Mouse (Mus musculus) forebrain, embryonic 10.5 days (tissue): Measurements from ENCODE around the gene Baz1a. TPM values are rescaled to one million over a fixed set of nuclear protein-coding genes. Genes with fewer than 3 reads are reported as not detected.
"Not testable (repeated sequence)": the region's sequence is repeated elsewhere in the genome, so short reads cannot be mapped to it uniquely, and the experiment has no call there.

Experiments
- DNase-seq: peaks from one replicate; pipeline ENCODE4 v3.0.0-alpha.2; 2017; ENCODE audit warnings: low spot score; ENCODE audit errors: extremely low spot score
- H3K27ac ChIP-seq: fragments of 300-500 bp; sonication (generic); 2 replicates; pipeline ENCODE4 v1.5.1; 2016; ENCODE audit warnings: mild to moderate bottlenecking
- H3K27me3 ChIP-seq: fragments of 300-500 bp; sonication (generic); 2 replicates; pipeline ENCODE4 v1.6.1; 2016; ENCODE audit warnings: mild to moderate bottlenecking; ENCODE audit not compliant: poor library complexity, severe bottlenecking
- H3K36me3 ChIP-seq: fragments of 300-500 bp; sonication (generic); replicated peaks from 2 replicates; pipeline ENCODE4 v1.6.1; 2016; ENCODE audit warnings: mild to moderate bottlenecking, moderate library complexity
- H3K4me1 ChIP-seq: fragments of 300-500 bp; sonication (generic); 2 replicates; pipeline ENCODE4 v1.6.1; 2016
- H3K4me3 ChIP-seq: fragments of 300-500 bp; sonication (generic); 2 replicates; pipeline ENCODE4 v1.5.1; 2016; ENCODE audit warnings: mild to moderate bottlenecking, moderate library complexity
- H3K9me3 ChIP-seq: fragments of 300-500 bp; sonication (generic); 2 replicates; pipeline ENCODE4 v1.6.1; 2016; ENCODE audit warnings: mild to moderate bottlenecking, moderate library complexity
- WGBS: fragments of 180-500 bp; shearing (Covaris S2); methylation state at CpG from one replicate; pipeline ENCODE4 v1.1.7; 2016; 5-methylcytosine and 5-hydroxymethylcytosine counted together
- polyA plus RNA-seq: library from polyadenylated mRNA; unstranded; fragments of >200 nt; fragmentation: Nextera tagmentation; extraction: Ambion mirVana; gene quantifications from 2 replicates; pipeline ENCODE4 v1.2.1, GENCODE M21; 2016

The Baz1a gene
- polyA plus RNA-seq, 1 experiment from 2014 or later = 35.6 TPM

DNA sequence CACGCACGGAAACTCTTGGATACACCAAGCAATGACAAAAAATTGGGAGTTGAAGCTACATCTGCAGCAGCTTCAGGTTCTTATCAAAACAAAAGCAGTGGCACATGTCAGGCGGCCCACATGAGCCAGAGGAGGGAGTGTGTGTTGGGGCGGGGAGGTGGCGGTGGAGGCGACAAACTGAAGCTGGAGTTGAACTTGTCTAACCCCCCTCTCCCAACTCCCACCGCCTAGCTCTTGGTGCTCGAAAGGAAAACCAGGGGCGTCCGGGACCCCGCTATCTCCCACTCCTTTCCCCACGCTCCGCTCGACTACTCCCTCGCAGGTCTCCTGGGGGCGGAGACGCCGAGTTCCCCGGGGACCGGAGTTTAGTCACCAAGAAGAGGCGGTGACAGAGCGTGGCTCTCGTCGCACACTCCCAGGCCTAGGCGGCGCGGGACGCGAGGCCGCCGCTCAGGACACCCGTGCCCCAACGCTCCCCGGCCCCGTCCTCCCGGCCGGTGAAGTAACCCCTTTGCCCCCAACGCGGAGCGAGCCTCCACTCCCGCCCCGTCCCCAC is 29.4 kb downstream of the Baz1a start:
- DNase-seq = peak; percentile 72
- H3K27me3 ChIP-seq = no peaks in the 10 kb centered on the region
- peaks cover 35% of the 10 kb centered on the region for H3K36me3 ChIP-seq
- peaks cover 32% of the 10 kb centered on the region for H3K4me1 ChIP-seq
- no peaks in the 10 kb centered on the region for H3K9me3 ChIP-seq
- WGBS = 1% methylated on average over 42 of the region's 42 CpGs
- peak overlapping the region; percentile 97 for H3K4me3 ChIP-seq
- peak overlapping the region; percentile 98 for H3K27ac ChIP-seq

DNA sequence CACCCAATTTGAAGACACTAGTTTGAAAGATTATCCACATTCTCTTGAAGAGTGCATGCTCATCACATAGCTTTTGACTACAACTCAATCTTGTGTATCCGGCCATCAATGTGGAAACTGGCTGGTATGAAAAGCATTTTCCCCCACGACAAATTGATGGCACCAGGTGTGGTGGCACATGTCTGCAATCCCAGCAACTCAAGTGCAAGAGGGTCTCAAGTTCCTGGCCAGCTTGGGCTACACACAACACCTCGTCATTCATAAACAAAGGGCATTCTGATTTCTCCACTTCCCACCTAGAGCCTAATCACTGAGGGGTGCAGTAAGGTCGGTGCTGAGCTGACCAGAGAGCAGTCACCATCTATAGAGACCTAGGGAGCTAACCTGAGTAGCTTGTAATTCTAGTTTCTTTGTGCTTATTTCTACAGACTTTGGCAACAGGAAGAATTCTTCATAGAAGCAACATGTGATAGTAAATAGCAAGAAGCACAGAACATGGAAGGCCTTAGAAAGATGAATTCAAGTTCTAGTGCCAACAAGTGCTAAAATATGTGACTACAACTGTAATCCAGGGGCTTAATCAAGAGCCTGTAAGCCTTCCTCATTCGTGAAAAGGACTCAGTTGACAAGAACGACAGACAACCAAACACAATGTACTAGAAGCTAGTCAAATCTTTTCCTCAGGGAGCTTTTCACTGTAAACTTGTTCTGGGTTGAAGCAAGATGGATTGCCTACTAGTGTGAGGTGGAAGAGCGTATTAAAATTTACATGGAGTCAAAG is 31.0 kb downstream of the Baz1a start:
- DNase-seq = no peak
- peaks cover 44% of the 10 kb centered on the region for H3K36me3 ChIP-seq
- H3K4me3 ChIP-seq = no peak overlapping the region
- peaks cover 32% of the 10 kb centered on the region for H3K4me1 ChIP-seq
- H3K27ac ChIP-seq = no peak overlapping the region
- H3K27me3 ChIP-seq = no peaks in the 10 kb centered on the region
- H3K9me3 ChIP-seq = no peaks in the 10 kb centered on the region
- WGBS = 74% methylated on average over 7 of the region's 7 CpGs

DNA sequence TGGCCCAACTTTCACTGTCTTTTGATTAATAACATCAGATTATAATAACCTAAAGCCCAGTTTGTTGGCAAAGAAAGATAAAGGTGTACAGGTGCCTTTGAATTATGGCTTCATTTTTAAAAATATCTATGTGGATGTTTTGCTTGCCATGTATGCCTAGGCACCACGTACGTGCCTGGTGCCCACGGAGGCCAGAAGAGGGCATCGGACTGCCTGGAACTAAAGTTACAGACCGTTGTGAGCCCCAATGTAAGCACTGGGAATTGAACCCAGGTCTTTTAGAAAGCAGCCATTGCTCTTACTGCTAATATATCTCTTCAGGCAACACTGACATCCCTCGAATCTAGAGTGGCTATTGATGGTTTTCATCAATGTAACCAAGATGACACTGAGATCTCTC is 32.2 kb downstream of the Baz1a start:
- Histone ChIP-seq H3K27me3 (no peaks in the 10 kb centered on the region), H3K36me3 (peaks cover 47% of the 10 kb centered on the region), H3K27ac (no peak overlapping the region; the same call in 1 of the 2 replicates), H3K4me3 (no peak overlapping the region), H3K4me1 (peaks cover 32% of the 10 kb centered on the region), H3K9me3 (no peaks in the 10 kb centered on the region)
- WGBS = 62% methylated on average over 6 of the region's 6 CpGs
- no peak for DNase-seq

DNA sequence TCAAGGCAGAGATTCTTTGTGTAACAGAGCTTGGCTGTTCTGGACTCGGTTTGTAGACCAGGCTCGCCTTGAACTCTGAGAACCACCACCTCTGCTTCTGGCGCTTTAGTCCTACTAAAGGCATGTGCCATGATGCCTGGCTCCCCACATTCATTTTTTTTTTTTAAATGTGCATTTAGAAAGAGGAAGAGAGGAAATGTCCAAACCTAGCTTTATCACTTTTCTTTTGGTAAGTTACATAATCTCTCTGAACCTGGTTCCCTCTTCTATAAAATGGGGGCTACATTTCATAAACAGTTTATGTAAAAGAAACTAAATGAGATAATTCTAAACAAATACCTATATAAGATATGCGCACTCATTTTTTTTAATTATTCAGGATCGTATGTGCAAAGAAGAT is 33.2 kb downstream of the Baz1a start:
- no peaks in the 10 kb centered on the region for H3K9me3 ChIP-seq
- no peak overlapping the region for H3K27ac ChIP-seq
- DNase-seq = no peak
- H3K4me3 ChIP-seq = no peak overlapping the region
- WGBS = 84% methylated on average over 5 of the region's 5 CpGs
- no peaks in the 10 kb centered on the region for H3K27me3 ChIP-seq
- H3K36me3 ChIP-seq = peaks cover 52% of the 10 kb centered on the region
- peaks cover 32% of the 10 kb centered on the region for H3K4me1 ChIP-seq

DNA sequence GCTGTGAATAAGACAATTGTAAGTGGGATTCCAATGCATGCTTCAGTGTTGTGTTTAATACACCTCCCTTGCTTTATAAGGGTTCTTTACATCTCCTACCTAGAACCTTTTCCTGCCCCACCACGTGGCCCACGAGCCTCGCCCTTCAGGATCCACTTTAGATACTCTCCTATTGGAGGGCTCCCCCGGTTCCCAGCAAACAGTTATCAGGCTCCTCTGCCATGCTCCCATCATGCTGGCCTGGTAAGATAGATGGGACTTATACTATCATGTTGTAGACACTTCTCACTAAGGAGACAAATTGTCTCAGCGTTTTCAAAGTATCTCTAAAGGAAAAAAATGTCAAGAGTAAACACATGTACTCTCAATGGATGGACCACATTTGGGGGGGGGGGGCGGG is 33.6 kb downstream of the Baz1a start:
- Histone ChIP-seq H3K27ac (no peak overlapping the region), H3K36me3 (peaks cover 56% of the 10 kb centered on the region), H3K27me3 (no peaks in the 10 kb centered on the region), H3K4me1 (peaks cover 32% of the 10 kb centered on the region), H3K9me3 (no peaks in the 10 kb centered on the region), H3K4me3 (no peak overlapping the region)
- 83% methylated on average over 6 of the region's 6 CpGs for WGBS
- no peak for DNase-seq

DNA sequence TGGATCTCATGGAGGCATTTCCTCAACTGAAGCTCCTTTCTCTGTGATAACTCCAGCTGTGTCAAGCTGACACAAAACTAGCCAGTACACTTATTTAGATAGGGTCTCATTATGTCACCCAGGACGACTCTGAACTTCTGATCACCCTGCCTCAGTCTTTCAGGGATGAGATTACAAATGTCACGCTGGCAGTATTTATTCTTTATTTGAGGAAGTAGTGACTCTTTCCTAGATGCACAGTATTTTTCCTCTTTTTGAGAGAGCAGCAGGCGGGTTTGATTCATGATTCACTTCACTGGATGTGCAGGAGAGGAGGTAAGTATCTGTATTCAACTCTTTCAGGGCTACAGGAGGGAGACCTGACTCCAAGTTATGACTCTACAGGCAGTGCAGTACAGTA is 45.1 kb downstream of the Baz1a start:
- 90% methylated on average over 3 of the region's 3 CpGs for WGBS
- Histone ChIP-seq H3K9me3 (no peaks in the 10 kb centered on the region), H3K27ac (no peak overlapping the region), H3K36me3 (peaks cover 97% of the 10 kb centered on the region), H3K4me1 (no peaks in the 10 kb centered on the region), H3K4me3 (no peak overlapping the region), H3K27me3 (no peaks in the 10 kb centered on the region)
- no peak for DNase-seq

DNA sequence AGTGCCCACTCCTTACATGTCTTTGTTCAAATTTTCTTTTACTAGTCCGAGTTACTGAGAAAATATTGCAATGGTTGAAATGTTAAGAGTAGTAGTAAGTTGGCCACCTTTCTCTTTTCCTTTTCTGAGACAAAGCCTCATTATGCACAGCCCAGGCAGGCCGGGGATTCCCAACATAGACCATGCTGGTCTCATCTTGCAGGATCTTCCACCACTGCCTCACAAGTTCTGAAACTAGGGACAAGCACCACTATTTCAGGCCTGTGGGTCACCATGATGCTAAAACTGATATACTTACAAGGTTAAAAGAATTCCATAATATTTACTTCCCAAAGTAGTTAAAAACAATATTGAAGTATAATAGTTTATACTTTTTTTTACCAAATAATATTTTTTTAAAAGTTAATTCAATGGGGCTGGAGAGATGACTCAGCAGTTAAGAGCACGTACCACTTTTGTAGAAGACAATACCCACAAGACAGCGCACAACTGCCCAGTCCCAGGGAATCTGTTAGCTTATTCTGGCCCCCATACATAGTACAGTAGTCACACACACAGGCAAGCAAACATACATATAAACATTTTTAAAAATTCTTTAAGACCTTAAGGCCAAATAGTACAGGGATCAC is 48.5 kb downstream of the Baz1a start:
- WGBS = 94% methylated on average over 4 of the region's 4 CpGs
- Histone ChIP-seq H3K27me3 (no peaks in the 10 kb centered on the region), H3K4me1 (no peaks in the 10 kb centered on the region), H3K9me3 (no peaks in the 10 kb centered on the region), H3K36me3 (peaks cover 84% of the 10 kb centered on the region), H3K27ac (no peak overlapping the region), H3K4me3 (no peak overlapping the region)
- DNase-seq = no peak

DNA sequence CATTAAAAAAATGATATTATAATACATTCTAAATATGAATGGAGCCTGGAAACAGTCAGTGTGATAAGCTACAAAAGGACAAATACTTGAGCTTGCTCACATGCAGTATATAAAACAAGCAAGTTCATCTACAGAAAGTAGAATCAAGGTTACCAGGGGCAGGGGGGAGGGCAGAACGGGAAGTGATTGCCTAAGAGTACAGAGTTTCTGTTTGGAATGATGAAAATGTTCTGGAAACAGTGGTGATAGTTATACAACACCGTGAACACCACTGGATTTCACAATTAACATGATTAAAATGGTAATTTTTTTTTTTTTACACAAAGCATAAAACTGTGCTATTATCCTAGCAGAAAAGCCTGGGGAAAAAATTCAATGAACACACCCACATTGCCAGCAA is 54.6 kb downstream of the Baz1a start:
- Histone ChIP-seq H3K27me3 (no peaks in the 10 kb centered on the region), H3K36me3 (peaks cover 41% of the 10 kb centered on the region), H3K4me1 (no peaks in the 10 kb centered on the region), H3K4me3 (no peak overlapping the region), H3K9me3 (no peaks in the 10 kb centered on the region), H3K27ac (no peak overlapping the region)
- 88% methylated on average over 2 of the region's 2 CpGs for WGBS
- DNase-seq = no peak

DNA sequence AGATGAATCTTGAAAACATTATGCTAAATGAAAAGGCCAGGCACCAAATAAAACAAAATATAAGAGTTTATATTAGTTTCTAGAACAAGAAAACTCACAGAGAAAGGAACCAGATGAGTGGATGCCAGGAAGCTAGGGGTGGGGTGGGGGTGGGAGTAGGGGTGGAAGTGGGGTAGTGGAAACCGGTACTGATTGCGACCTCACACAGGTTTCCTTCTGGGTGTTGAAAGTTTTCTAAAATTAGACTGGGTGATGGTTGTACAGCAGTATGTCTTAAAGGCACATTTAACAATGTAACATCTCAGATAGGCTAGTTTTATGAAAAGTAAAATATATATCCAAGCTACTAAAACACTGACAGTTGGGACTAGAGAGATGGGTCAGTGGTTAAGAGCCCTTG is 57.2 kb downstream of the Baz1a start:
- Histone ChIP-seq H3K4me1 (no peaks in the 10 kb centered on the region), H3K27ac (no peak overlapping the region), H3K4me3 (no peak overlapping the region), H3K27me3 (no peaks in the 10 kb centered on the region), H3K9me3 (no peaks in the 10 kb centered on the region), H3K36me3 (peaks cover 40% of the 10 kb centered on the region)
- DNase-seq = no peak
- 87% methylated on average over 2 of the region's 2 CpGs for WGBS

DNA sequence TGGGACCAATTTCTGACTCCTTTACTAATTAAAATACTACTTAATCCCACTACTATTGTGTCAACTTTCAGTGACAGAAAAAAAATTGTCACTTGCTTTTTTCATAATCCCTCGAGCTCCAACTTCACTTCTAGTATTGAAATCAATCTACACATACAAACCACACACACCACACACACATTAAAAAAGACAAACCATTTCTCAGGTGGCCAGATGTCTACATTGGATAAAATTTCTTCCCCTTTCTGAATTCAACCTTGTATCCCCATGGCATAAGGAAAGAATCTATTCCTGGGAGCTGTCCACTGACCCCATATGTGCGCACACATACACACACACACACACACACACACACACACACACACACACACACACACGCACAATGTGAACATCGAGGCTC is 57.7 kb downstream of the Baz1a start:
- 93% methylated on average over 4 of the region's 4 CpGs for WGBS
- Histone ChIP-seq H3K4me1 (no peaks in the 10 kb centered on the region), H3K27ac (no peak overlapping the region), H3K27me3 (no peaks in the 10 kb centered on the region), H3K4me3 (no peak overlapping the region), H3K9me3 (no peaks in the 10 kb centered on the region), H3K36me3 (peaks cover 44% of the 10 kb centered on the region)
- no peak for DNase-seq

DNA sequence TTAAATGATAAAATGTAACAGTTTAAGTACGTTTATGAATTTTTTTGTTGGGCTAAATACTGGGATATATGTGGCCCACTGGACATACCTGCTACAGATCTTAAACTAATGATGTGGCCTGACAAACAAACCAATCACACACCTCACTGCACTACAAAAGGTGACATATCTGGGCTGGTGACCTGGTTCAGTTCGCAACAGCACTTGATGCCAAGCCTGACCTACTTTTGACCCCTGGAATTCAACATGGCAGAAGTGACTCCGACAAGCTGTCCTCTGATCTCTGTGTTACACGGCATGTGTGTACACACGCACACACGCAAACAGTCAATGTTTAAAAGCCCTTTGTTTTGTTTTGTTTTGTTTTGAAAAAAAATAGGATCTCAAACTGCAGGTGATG is 68.0 kb downstream of the Baz1a start:
- 77% methylated on average over 6 of the region's 6 CpGs for WGBS

DNA sequence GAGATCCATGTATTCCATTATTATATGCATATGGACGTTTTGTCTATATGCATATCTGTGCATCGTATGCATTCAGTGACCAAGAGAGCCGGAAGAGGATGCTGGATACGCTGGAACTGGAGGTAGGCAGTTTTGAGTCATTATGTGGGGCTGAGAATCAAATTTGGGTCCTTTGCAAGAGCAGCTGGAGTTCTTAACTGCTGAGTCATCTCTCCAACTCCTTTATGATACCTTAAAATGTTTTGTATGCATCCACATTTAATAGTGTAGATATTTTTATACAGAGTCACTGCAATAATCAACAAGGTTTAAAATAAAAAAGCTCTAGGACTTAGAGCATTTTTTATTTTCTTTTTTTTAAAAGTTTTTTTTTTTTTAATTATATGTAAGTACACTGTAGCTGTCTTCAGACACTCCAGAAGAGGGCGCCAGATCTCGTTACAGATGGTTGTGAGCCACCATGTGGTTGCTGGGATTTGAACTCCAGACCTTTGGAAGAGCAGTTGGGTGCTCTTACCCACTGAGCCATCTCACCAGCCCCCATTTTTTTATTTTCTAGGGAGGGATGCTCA is 71.5 kb downstream of the Baz1a start:
- DNase-seq, H3K4me3 ChIP-seq, H3K9me3 ChIP-seq, H3K27me3 ChIP-seq, H3K4me1 ChIP-seq, H3K27ac ChIP-seq: not testable (repeated sequence)
- WGBS = 86% methylated on average over 6 of the region's 6 CpGs
- peaks cover 88% of the 10 kb centered on the region for H3K36me3 ChIP-seq

More for the DNA sequence above, 68.0 kb downstream of the Baz1a start:
- Histone ChIP-seq H3K4me1 (peaks cover 12% of the 10 kb centered on the region), H3K36me3 (peaks cover 65% of the 10 kb centered on the region), H3K9me3 (no peaks in the 10 kb centered on the region), H3K27me3 (no peaks in the 10 kb centered on the region), H3K4me3 (no peak overlapping the region), H3K27ac (no peak overlapping the region)
- no peak for DNase-seq
